Mouse (Mus musculus): ENCODE data around the gene Selenos.

- no peak for TF ChIP-seq ZC3H11A (IDR thresholded peaks at IDR 0.05; ENCODE audit: borderline replicate concordance, low read depth, low read length)
- no peak for TF ChIP-seq HCFC1 (IDR thresholded peaks at IDR 0.05; ENCODE audit: borderline replicate concordance, insufficient read depth, low read length)
Measured at GRCm38 (mm10) chr7:66113561-66113960, 34.1 kb downstream of the Selenos start.
